Mouse (Mus musculus) embryonic facial prominence, embryonic 11.5 days (tissue): ENCODE results near the gene Anxa1. TPM values are rescaled to one million over a fixed set of nuclear protein-coding genes. Genes with fewer than 3 reads are reported as not detected.

Experiments used
- ATAC-seq: fragments of 200-750 bp; cut with Nextera tagmentation; replicated peaks from 2 replicates; pipeline ENCODE4 v1.8.0; 2017; ENCODE audit warnings: low read depth; ENCODE audit not compliant: insufficient number of reproducible peaks, low FRiP score, low TSS enrichment
- DNase-seq: peaks from one replicate; pipeline ENCODE4 v3.0.0-alpha.2; 2015; ENCODE audit warnings: low spot score
- H3K27ac ChIP-seq: fragments of 300-500 bp; sonication (generic); replicated peaks from 2 replicates; pipeline ENCODE4 v1.5.1; 2014; ENCODE audit warnings: mild to moderate bottlenecking, low read depth, low read length, control low read depth
- H3K27me3 ChIP-seq: fragments of 300-500 bp; sonication (generic); 2 replicates; pipeline ENCODE4 v1.6.1; 2014; ENCODE audit warnings: mild to moderate bottlenecking, low read length, moderate library complexity, mixed read lengths; ENCODE audit not compliant: control insufficient read depth, insufficient read depth
- H3K36me3 ChIP-seq: fragments of 300-500 bp; sonication (generic); replicated peaks from 2 replicates; pipeline ENCODE4 v1.6.1; 2014; ENCODE audit warnings: low read depth, mild to moderate bottlenecking, low read length, moderate library complexity, mixed read lengths; ENCODE audit not compliant: control insufficient read depth, insufficient read depth
- H3K4me1 ChIP-seq: fragments of 300-500 bp; sonication (generic); 2 replicates; pipeline ENCODE4 v1.6.1; 2014; ENCODE audit warnings: low read length, mixed read lengths; ENCODE audit not compliant: control insufficient read depth, insufficient read depth
- H3K4me2 ChIP-seq: fragments of 300-500 bp; sonication (generic); 2 replicates; pipeline ENCODE4 v1.6.1; 2014; ENCODE audit warnings: low read depth, mild to moderate bottlenecking, control low read depth, low read length, moderate library complexity
- H3K4me3 ChIP-seq: fragments of 300-500 bp; sonication (generic); 2 replicates; pipeline ENCODE4 v1.5.1; 2014; ENCODE audit warnings: low read depth, low read length, control low read depth
- H3K9ac ChIP-seq: fragments of 300-500 bp; sonication (generic); replicated peaks from 2 replicates; pipeline ENCODE4 v1.6.1; 2014; ENCODE audit warnings: mild to moderate bottlenecking, control low read depth, low read length
- H3K9me3 ChIP-seq: fragments of 300-500 bp; sonication (generic); replicated peaks from 2 replicates; pipeline ENCODE4 v1.6.1; 2016; ENCODE audit warnings: mild to moderate bottlenecking, low read length, inconsistent platforms, mixed read lengths; ENCODE audit not compliant: control insufficient read depth
- WGBS: fragments of 180-500 bp; shearing (Covaris S2); extraction: QIAGEN DNeasy Blood & Tissue Kit; methylation state at CpG from one replicate; pipeline ENCODE4 v1.1.7; 2014; 5-methylcytosine and 5-hydroxymethylcytosine counted together
- polyA plus RNA-seq: library from polyadenylated mRNA; unstranded; fragments of >200 nt; fragmentation: Nextera tagmentation; extraction: Ambion mirVana; gene quantifications from 2 replicates; pipeline ENCODE4 v1.2.1, GENCODE M21; 2014

Anxa1 gene
- polyA plus RNA-seq, 1 experiment from 2014 or later, result 6.5 TPM

DNA sequence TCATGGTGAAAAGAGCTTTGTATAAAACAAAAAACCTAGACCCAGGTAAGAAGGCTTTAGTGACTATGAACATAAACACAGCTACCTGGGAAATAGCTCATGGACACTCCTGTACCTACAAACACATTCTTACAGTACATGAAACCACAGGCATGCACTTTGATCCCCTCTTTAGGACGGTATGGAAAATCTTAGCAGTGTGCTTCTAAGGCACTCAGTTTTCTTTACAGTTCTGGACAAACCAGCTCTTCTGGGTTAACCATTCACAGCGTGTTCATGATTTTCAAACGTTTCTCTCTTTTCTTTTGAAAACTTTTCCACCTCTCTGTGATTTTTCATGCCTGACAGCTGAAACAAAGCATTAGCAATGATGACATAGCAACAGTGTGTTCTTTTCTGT, 15.7 kb upstream of the Anxa1 start:
- WGBS, result 65% methylated on average over 3 of the region's 3 CpGs
- no peaks in the 10 kb centered on the region for H3K4me1 ChIP-seq
- no peak overlapping the region for H3K4me2 ChIP-seq
- no peak overlapping the region for H3K27ac ChIP-seq
- no peaks in the 10 kb centered on the region for H3K36me3 ChIP-seq
- ATAC-seq (no peak), DNase-seq (peak; percentile 24)
- H3K9ac ChIP-seq, result no peak overlapping the region
- H3K9me3 ChIP-seq, result no peaks in the 10 kb centered on the region
- no peak overlapping the region for H3K4me3 ChIP-seq
- no peaks in the 10 kb centered on the region for H3K27me3 ChIP-seq

DNA sequence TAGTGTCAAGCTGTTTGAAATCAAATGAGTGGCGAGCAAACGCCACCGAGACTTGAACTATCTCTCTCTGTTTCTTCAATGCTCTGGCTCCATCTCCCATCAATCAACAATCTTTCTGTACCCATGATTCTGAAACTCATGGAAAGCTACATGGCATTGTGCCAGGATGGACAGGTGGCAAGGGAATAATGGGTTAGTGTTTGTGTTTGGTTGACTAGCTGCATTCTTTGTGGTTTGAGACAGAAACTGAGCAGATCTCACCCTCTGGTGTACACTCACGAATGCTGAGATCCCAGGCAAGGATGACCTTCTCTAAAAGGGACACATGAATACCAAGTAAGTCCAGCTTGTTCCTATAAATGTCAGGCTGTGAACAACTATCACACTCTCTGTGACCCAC, 14.3 kb upstream of the Anxa1 start:
- Histone ChIP-seq H3K4me2 (no peak overlapping the region), H3K9me3 (no peaks in the 10 kb centered on the region), H3K4me3 (no peak overlapping the region), H3K27me3 (no peaks in the 10 kb centered on the region), H3K27ac (no peak overlapping the region), H3K36me3 (no peaks in the 10 kb centered on the region), H3K9ac (no peak overlapping the region), H3K4me1 (no peaks in the 10 kb centered on the region)
- ATAC-seq, result no peak
- no peak for DNase-seq
- WGBS, result 87% methylated on average over 4 of the region's 4 CpGs

DNA sequence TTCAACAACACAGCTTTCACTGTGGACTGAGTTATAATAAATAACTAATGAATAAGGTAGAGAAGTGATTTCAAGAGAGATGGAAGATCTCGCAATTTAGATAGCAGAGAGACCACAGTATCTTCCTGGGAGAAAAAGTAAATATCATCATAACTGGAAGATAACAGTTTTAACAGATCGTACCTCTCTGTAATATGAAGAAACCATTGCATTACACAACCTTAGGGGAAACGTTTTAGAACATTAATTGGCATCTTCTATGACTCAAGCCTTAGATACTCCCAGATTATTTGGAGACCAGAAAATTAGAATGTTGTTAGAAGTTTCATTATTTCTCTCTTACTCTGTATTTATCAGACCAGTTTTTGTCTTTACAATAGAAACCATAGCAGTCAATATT, 13.0 kb upstream of the Anxa1 start:
- Histone ChIP-seq H3K27me3 (no peaks in the 10 kb centered on the region), H3K4me1 (no peaks in the 10 kb centered on the region), H3K9me3 (no peaks in the 10 kb centered on the region), H3K4me3 (no peak overlapping the region), H3K36me3 (no peaks in the 10 kb centered on the region), H3K4me2 (no peak overlapping the region), H3K27ac (no peak overlapping the region), H3K9ac (no peak overlapping the region)
- 84% methylated on average over 3 of the region's 3 CpGs for WGBS
- ATAC-seq (no peak), DNase-seq (no peak)

DNA sequence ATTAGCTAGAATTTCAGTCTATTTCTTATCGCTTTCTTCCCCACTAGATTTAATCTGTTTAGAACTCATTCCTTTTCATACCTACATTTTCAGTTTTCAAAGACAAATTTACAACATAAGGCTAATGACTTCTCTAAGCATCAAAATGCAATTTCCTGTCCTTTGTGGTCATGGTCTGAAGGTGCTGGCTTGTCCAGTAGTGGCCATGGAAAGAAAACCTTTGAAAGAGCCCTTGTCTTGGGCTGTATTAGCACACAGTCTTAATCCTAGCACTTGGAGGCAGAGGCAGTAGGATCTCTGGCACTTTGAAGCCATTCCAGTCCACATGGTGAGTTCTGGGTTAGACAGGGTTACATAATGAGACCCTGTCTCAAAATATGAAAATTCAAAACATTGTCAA, 12.5 kb upstream of the Anxa1 start:
- Histone ChIP-seq H3K4me1 (no peaks in the 10 kb centered on the region), H3K27ac (no peak overlapping the region), H3K4me3 (no peak overlapping the region), H3K9ac (no peak overlapping the region), H3K27me3 (no peaks in the 10 kb centered on the region), H3K9me3 (no peaks in the 10 kb centered on the region), H3K4me2 (no peak overlapping the region), H3K36me3 (no peaks in the 10 kb centered on the region)
- DNase-seq, result no peak
- whole genome bisulfite sequencing, result 91% methylated on average over 1 of the region's 1 CpGs
- ATAC-seq, result no peak

DNA sequence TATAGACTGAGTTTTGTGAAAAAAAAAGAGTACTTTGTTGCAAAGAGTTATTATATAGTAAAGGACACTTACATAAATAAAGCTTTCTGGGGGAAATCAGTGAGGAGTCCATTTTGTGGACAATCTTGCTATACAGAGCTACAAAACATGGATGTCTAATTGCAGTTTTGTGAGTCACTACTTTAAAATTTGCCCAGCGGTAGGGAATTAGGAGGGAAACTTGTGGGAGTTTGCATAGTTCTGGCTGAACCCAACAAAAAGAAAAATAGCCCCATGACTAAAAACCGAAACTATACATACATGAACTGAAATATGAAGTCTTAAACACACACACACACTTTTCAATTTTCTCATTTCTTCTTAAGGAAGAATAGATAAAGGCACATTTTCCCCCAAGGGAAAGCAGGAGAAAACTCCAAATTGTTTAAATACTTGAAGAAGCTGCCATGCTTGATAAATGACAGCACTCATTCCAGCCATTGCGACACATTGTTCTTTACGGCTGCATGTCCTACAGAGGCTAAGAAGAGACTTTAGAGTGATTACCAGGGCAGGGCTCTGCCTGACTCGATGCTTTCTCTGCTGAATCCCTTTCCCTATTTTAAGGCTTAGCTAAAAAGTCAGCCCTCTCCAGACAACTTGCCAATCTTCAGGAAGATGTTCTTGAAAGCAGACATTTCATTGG, 11.9 kb upstream of the Anxa1 start:
- H3K4me3 ChIP-seq, result no peak overlapping the region
- H3K36me3 ChIP-seq, result no peaks in the 10 kb centered on the region
- no peaks in the 10 kb centered on the region for H3K9me3 ChIP-seq
- H3K4me2 ChIP-seq, result no peak overlapping the region
- DNase-seq (no peak), ATAC-seq (no peak)
- H3K4me1 ChIP-seq, result no peaks in the 10 kb centered on the region
- H3K27ac ChIP-seq, result no peak overlapping the region
- WGBS, result 73% methylated on average over 5 of the region's 5 CpGs
- H3K9ac ChIP-seq, result no peak overlapping the region
- H3K27me3 ChIP-seq, result no peaks in the 10 kb centered on the region

DNA sequence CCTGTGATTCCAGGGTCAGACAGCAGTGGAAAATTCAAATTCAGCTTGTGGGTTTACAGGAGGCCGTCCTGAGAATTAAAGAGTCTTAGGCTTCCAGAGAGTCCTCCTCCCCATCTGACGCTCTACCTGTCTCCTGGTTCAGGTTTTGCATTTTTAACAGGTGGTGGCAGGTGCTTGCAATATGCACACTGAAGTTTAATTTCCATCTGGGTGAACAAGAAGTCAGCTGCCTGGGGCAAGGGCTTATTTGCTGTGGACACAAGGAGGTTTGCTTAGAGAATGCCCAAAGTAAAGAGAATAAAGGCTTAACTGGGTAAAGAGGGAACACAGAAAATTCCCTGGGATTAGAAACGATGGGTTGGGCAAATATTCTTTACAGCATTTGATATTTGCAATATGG, 11.2 kb upstream of the Anxa1 start:
- Histone ChIP-seq H3K9ac (no peak overlapping the region), H3K9me3 (no peaks in the 10 kb centered on the region), H3K27ac (no peak overlapping the region), H3K4me1 (no peaks in the 10 kb centered on the region), H3K4me3 (no peak overlapping the region), H3K27me3 (no peaks in the 10 kb centered on the region), H3K36me3 (no peaks in the 10 kb centered on the region), H3K4me2 (no peak overlapping the region)
- no peak for DNase-seq
- 75% methylated on average over 3 of the region's 3 CpGs for WGBS
- no peak for ATAC-seq

DNA sequence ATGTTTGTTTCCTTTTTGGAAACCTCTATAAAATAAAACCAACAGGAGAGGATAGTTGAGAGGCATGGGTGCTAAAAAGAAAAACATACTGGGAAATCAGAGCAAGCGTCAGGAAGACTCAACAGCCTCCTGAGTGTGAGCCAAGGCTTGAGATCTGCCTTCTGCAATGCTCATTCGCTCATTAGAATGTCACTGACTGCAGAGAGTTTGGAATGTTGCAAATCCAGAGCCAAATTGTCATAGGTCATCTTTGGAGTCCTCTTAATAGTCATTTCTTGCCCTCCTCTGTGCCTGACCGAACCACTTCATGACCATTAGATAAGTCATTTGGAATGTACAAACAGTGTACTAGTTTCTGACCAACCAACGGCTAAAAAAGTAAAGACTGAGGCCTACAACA, 8.4 kb upstream of the Anxa1 start:
- no peak overlapping the region for H3K9ac ChIP-seq
- WGBS, result 86% methylated on average over 4 of the region's 4 CpGs
- no peak for DNase-seq
- ATAC-seq, result no peak
- H3K27ac ChIP-seq, result no peak overlapping the region
- H3K4me2 ChIP-seq, result no peak overlapping the region
- no peaks in the 10 kb centered on the region for H3K9me3 ChIP-seq
- H3K36me3 ChIP-seq, result no peaks in the 10 kb centered on the region
- H3K4me3 ChIP-seq, result no peak overlapping the region
- H3K4me1 ChIP-seq, result no peaks in the 10 kb centered on the region
- no peaks in the 10 kb centered on the region for H3K27me3 ChIP-seq

DNA sequence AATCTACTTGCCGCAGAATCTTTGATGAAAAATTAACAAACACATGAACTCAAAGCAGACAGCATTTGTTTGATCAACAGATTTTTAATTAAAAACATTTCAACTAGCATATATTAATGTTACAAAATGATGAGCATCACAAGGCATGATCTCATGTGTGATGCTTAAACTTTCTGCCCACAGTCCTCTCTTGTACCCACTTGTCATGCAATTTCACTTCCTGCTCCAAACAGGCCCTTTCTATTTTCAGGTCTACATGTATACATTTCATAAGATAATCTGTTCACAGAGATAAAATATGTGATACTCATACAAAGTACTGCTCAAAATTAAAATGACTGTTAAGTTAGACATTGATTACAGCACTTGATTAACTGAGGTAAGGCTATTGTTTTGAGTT, 6.3 kb upstream of the Anxa1 start:
- no peaks in the 10 kb centered on the region for H3K36me3 ChIP-seq
- H3K4me1 ChIP-seq, result no peaks in the 10 kb centered on the region
- no peak overlapping the region for H3K9ac ChIP-seq
- no peaks in the 10 kb centered on the region for H3K27me3 ChIP-seq
- WGBS, result 86% methylated on average over 1 of the region's 1 CpGs
- no peaks in the 10 kb centered on the region for H3K9me3 ChIP-seq
- ATAC-seq, result no peak
- DNase-seq, result no peak
- no peak overlapping the region for H3K4me2 ChIP-seq
- H3K4me3 ChIP-seq, result no peak overlapping the region
- no peak overlapping the region for H3K27ac ChIP-seq
